Mouse (Mus musculus): ENCODE data around the gene Actrt2. TPM values are rescaled to one million over a fixed set of nuclear protein-coding genes. Genes with fewer than 3 reads are reported as not detected.
A peak's percentile ranks its signal among the peaks of the same experiment; 100 is the strongest.

The Actrt2 gene
- polyA plus RNA-seq, 1 experiment from 2014 or later = not detected

- H3K4me2 ChIP-seq = no peak overlapping the region
- H3K27ac ChIP-seq = no peak overlapping the region
- no peaks in the 10 kb centered on the region for H3K36me3 ChIP-seq
- H3K9ac ChIP-seq = no peak overlapping the region
- H3K9me3 ChIP-seq = peaks cover 11% of the 10 kb centered on the region; the same call in 1 of the 2 replicates
- H3K4me1 ChIP-seq (replicated peaks) = peaks cover 19% of the 10 kb centered on the region
- H3K4me3 ChIP-seq = no peak overlapping the region
- no peak for ATAC-seq (ENCODE audit: low FRiP score)
- peaks cover 98% of the 10 kb centered on the region for H3K27me3 ChIP-seq
- WGBS = 6% methylated on average over 6 of the region's 6 CpGs
These were observed 25.2 kb downstream of the Actrt2 start for GRCm38 (mm10) chr4:154642496-154642895.

GRCm38 (mm10) chr4:154641296-154642110 lies 26.2 kb downstream of the Actrt2 start:
- Histone ChIP-seq H3K4me1 (replicated peaks) (peaks cover 29% of the 10 kb centered on the region), H3K4me3 (0 out of 2 replicates have a peak overlapping the region, but pooled peaks have one; percentile 12), H3K27me3 (peaks cover 98% of the 10 kb centered on the region), H3K9me3 (peaks cover 1% of the 10 kb centered on the region; the same call in 1 of the 2 replicates), H3K27ac (no peak overlapping the region), H3K4me2 (peak overlapping the region; percentile 32; the same call in 1 of the 2 replicates), H3K36me3 (no peaks in the 10 kb centered on the region), H3K9ac (no peak overlapping the region; the same call in 1 of the 2 replicates)
- ATAC-seq (ENCODE audit: low FRiP score) = no peak
- WGBS = 1% methylated on average over 32 of the region's 32 CpGs

- H3K27me3 ChIP-seq = peaks cover 98% of the 10 kb centered on the region
- no peaks in the 10 kb centered on the region for H3K9me3 ChIP-seq
- H3K36me3 ChIP-seq = no peaks in the 10 kb centered on the region
- WGBS = 4% methylated on average over 20 of the region's 20 CpGs
- H3K4me2 ChIP-seq = peak overlapping the region; percentile 32
- H3K9ac ChIP-seq = no peak overlapping the region
- peak overlapping the region; percentile 1; the same call in 1 of the 2 replicates for H3K27ac ChIP-seq
- H3K4me3 ChIP-seq = no peak overlapping the region
- no peak for ATAC-seq (ENCODE audit: low FRiP score)
- peaks cover 36% of the 10 kb centered on the region for H3K4me1 ChIP-seq (replicated peaks)
These were observed 27.0 kb downstream of the Actrt2 start for GRCm38 (mm10) chr4:154640443-154641295.

GRCm38 (mm10) chr4:154639591-154640442 lies 27.9 kb downstream of the Actrt2 start:
- 5% methylated on average over 13 of the region's 13 CpGs for WGBS
- peak overlapping the region; percentile 15; the same call in 1 of the 2 replicates for H3K4me3 ChIP-seq
- peak overlapping the region; percentile 26 for H3K4me2 ChIP-seq
- H3K9ac ChIP-seq = no peak overlapping the region; the same call in 1 of the 2 replicates
- H3K36me3 ChIP-seq = no peaks in the 10 kb centered on the region
- H3K27me3 ChIP-seq = peaks cover 99% of the 10 kb centered on the region
- peaks cover 45% of the 10 kb centered on the region for H3K4me1 ChIP-seq (replicated peaks)
- peak overlapping the region; percentile 1; the same call in 1 of the 2 replicates for H3K27ac ChIP-seq
- ATAC-seq (ENCODE audit: low FRiP score) = no peak
- H3K9me3 ChIP-seq = no peaks in the 10 kb centered on the region

- Histone ChIP-seq H3K9me3 (no peaks in the 10 kb centered on the region), H3K27ac (peak overlapping the region; percentile 1; the same call in 1 of the 2 replicates), H3K4me3 (peak overlapping the region; percentile 15), H3K9ac (no peak overlapping the region; the same call in 1 of the 2 replicates), H3K27me3 (peaks cover 100% of the 10 kb centered on the region), H3K36me3 (no peaks in the 10 kb centered on the region), H3K4me2 (peak overlapping the region; percentile 26), H3K4me1 (replicated peaks) (peaks cover 49% of the 10 kb centered on the region)
- 2% methylated on average over 7 of the region's 7 CpGs for whole genome bisulfite sequencing
- ATAC-seq (ENCODE audit: low FRiP score) = no peak
These were observed 28.5 kb downstream of the Actrt2 start for GRCm38 (mm10) chr4:154639126-154639525.

GRCm38 (mm10) chr4:154638320-154638886 lies 29.3 kb downstream of the Actrt2 start:
- H3K27me3 ChIP-seq = peaks cover 100% of the 10 kb centered on the region
- H3K4me2 ChIP-seq = peak overlapping the region; percentile 61
- ATAC-seq (ENCODE audit: low FRiP score) = no peak
- peak overlapping the region; percentile 77 for H3K9ac ChIP-seq
- H3K9me3 ChIP-seq = no peaks in the 10 kb centered on the region
- H3K36me3 ChIP-seq = no peaks in the 10 kb centered on the region
- WGBS = 5% methylated on average over 15 of the region's 15 CpGs
- peak overlapping the region; percentile 88 for H3K27ac ChIP-seq
- H3K4me3 ChIP-seq = peak overlapping the region; percentile 51
- peaks cover 49% of the 10 kb centered on the region for H3K4me1 ChIP-seq (replicated peaks)

GRCm38 (mm10) chr4:154637468-154638319 lies 30.0 kb downstream of the Actrt2 start:
- H3K36me3 ChIP-seq = no peaks in the 10 kb centered on the region
- peaks cover 47% of the 10 kb centered on the region for H3K4me1 ChIP-seq (replicated peaks)
- H3K4me3 ChIP-seq = peak overlapping the region; percentile 51
- 1% methylated on average over 60 of the region's 73 CpGs for WGBS
- H3K27me3 ChIP-seq = peaks cover 100% of the 10 kb centered on the region
- H3K9ac ChIP-seq = peak overlapping the region; percentile 77
- H3K9me3 ChIP-seq = no peaks in the 10 kb centered on the region
- H3K4me2 ChIP-seq = peak overlapping the region; percentile 61
- peak overlapping the region; percentile 88 for H3K27ac ChIP-seq
- no peak for ATAC-seq (ENCODE audit: low FRiP score)

GRCm38 (mm10) chr4:154636721-154637311 lies 30.9 kb downstream of the Actrt2 start, which contains the start of gene Prdm16:
Prdm16 (minus strand) TSS chr4:154636873.
- Histone ChIP-seq H3K4me3 (peak within 1 kb of the TSS; percentile 51), H3K27ac (peak within 1 kb of the TSS; percentile 88), H3K4me1 (replicated peaks) (peaks cover 42% of the 10 kb centered on the region), H3K9me3 (no peaks in the 10 kb centered on the region), H3K4me2 (peak within 1 kb of the TSS; percentile 61), H3K9ac (peak within 1 kb of the TSS; percentile 77), H3K36me3 (no peaks in the 10 kb centered on the region), H3K27me3 (peaks cover 100% of the 10 kb centered on the region)
- 0% methylated on average over 47 of the region's 47 CpGs for WGBS
- ATAC-seq (ENCODE audit: low FRiP score) = peak; percentile 14; the same call in 1 of the 2 replicates

GRCm38 (mm10) chr4:154636053-154636433 lies 31.6 kb downstream of the Actrt2 start:
- H3K27ac ChIP-seq = peak overlapping the region; percentile 88
- H3K4me1 ChIP-seq (replicated peaks) = peaks cover 36% of the 10 kb centered on the region
- H3K9ac ChIP-seq = peak overlapping the region; percentile 77
- 1% methylated on average over 22 of the region's 30 CpGs for WGBS
- peak overlapping the region; percentile 61 for H3K4me2 ChIP-seq
- H3K9me3 ChIP-seq = no peaks in the 10 kb centered on the region
- H3K27me3 ChIP-seq = peaks cover 100% of the 10 kb centered on the region
- H3K36me3 ChIP-seq = no peaks in the 10 kb centered on the region
- peak overlapping the region; percentile 51 for H3K4me3 ChIP-seq
- peak; percentile 69; the same call in 1 of the 2 replicates for ATAC-seq (ENCODE audit: low FRiP score)

Data from hindbrain, embryonic 13.5 days (tissue).